Mouse (Mus musculus) heart, adult 2 months (tissue): ENCODE measurements at regions not wholly inside any gene's neighbourhood (a gene's known extent, or its start where the extent isn't known, plus 50 kb on each side); places are given as distances from the start of the nearest gene placed in this dataset.

Source experiments
- CTCF ChIP-seq: fragments of 200-600 bp; IDR thresholded peaks from 2 replicates; pipeline ENCODE4 v1.8.1; 2022; ENCODE audit warnings: antibody characterized with exemption, mild to moderate bottlenecking, moderate library complexity
- EP300 ChIP-seq: fragments of 200-500 bp; IDR thresholded peaks from 2 replicates; pipeline ENCODE4 v1.6.1; 2011; ENCODE audit warnings: low read depth, low read length, control low read depth; ENCODE audit not compliant: insufficient read depth

- TF ChIP-seq EP300 (no peak), CTCF (no peak)
These were observed 101.9 kb downstream of the Ankrd50 start for GRCm38 (mm10) chr3:38382743-38383142.
